Mouse (Mus musculus): ENCODE measurements around the gene Prox2.
"Not testable (repeated sequence)": the region's sequence is repeated elsewhere in the genome, so short reads cannot be mapped to it uniquely, and the experiment has no call there.

Gene Prox2

DNA sequence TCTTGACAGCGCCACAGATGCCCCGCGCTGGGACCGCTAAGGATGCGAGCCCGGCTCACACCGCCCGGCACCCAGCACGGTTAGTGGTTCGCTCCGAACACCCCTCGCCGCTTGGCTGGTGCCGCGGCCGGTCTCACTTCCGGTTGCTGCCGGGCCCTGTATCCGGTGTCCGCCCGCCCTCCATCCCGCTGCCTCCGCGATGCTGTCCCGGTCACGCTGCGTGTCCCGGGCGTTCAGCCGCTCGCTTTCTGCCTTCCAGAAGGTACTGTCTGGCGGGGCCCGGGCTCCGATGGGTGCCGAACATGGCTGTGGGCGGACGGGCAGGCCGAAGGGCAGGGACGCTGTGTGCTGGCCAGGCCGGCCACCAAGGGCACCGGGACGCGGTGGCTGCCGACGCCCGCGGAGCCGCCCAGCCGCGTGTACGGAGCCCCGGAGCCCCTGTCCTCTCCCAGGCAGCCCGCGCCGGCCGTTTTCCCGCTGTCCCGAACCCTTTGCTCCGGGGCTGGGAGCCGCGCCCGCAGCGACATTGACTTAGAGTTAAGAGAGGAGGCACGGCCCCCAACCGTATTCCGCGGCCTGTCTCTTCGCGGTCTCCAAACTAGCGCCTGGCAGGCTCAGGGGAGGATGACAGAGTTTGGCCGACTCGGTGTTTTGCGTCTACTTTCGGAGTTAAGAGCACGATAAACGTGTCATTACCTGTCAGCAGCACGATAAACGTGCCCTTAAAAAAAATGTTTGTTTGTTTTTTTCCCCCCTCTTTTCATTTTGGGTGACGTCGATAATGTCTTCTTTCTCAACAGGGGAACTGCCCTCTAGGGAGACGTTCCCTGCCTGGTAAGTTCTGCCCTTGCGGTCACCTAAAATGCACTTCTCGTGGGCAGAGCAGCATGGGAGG, at the start of gene Prox2, which contains the start of gene Dlst:
Gene Prox2, minus strand, starts transcription at position 62 of the 895 bp plus-strand sequence.
Gene Dlst, plus strand, starts transcription at position 136 of the 895 bp plus-strand sequence.
- DNase-seq (ENCODE audit: low spot score in 2 of 2) = peak; percentile 47 to 84

DNA sequence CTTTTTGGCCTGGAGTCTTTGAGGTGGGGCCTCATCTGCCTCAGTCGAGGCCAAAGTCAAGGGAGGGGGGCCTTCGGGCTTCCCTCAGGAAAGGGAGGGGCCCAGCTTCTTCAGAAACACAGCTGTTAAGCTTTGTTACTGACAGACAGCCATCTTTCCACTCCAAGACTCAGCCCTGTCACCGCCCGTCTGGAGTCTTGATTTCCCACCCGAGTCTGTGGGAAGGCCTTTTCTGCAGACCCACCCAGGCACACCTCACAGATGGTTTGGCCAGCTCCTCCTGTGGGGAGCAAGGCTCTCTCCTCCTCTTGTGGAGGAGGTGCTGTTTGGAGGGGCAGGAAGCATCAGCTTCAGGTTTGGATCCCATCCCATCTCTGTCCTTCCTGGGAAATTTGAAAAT, 49.0 kb upstream of the Prox2 start:
- no peak for DNase-seq (ENCODE audit: low spot score in 2 of 2)

DNA sequence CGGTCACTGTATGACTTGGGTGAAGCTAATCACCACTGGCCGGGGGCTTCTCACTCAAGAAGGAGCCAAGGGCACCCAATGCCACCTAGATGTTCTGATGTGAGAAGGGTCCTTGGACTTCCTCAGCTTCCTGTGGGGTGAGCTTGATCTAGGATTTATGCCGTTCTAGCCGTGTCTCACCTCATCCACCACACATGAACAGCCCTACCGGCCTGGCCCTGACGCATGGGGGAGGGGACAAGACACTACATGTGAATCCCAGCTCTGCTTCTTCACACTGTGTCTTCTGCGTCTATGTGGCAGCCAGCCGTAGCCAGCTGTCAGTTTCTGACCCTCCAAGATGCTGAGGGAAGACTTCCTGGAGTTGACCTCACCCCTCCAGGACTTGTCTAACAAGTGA, 48.2 kb upstream of the Prox2 start:
- no peak for DNase-seq (ENCODE audit: low spot score in 2 of 2)

DNA sequence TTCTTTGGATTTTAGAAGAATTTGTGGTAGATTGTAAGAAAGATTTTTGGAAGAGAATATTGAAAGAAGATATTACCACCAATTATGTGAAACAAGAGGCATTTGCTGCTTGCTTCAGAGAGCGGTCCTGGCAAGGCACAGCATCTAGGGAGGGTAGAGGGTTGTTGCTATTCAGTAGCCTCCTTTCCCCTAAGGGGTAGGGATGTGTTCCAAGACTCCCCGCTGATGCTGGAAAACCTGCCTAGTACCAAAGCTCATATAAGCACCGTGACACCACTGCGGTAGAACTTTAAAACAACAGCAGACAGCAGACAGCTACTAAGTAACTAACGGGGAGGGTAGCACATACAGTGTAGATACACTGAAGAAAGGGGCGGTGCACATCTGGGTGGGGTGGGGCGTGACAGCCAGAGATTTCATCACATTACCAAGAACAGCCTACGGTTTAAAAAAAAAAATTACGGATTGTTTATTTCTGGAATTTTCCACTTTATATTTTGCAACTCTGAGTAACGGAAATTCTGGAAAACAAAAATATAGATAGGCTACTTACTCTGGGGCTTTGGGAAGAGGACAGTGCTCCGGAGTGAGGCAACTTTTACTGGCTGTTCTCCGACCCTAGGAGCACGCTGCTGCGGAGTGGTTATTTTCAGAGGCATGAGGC, 47.4 kb upstream of the Prox2 start:
- DNase-seq (ENCODE audit: low spot score in 2 of 2) = no peak

DNA sequence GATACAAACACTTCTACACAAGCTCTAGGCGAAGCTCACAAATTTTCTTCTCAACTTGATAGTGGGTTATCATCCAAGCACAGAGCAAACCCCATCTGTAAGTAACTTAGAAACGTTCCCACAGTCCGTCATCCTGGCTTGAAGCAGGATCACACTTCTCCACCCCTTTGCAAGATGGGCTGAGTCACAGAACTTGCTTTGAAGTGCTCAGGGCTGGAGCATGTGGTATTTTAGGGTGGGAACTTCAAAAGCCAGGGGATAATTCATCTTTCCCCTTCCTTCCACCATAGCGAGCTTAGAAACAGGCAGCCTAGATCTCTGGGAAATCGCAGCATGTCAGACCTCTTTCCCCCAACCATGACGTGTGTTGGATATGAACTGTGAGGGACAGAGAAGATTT, 45.8 kb upstream of the Prox2 start:
- DNase-seq (ENCODE audit: low spot score in 2 of 2) = no peak

DNA sequence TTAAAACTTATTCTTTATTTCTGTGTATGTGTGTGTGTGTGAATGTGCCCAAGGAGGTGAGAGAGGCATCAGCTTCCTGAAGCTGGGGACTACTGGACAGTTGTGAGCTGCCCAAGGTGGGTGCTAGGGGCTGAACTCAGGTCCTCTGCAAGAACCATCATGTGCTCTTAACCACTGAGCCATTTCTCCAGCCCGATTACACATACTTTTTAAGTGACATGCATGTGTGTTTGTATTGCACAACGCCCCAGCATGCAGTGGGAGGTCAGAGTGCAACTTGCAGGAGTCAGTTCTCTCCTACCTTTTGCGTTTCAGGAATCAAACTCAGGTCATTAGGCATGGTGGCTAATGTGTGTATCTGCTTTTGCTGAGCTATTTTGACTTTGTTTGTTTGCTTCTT, 42.5 kb upstream of the Prox2 start:
- no peak for DNase-seq (ENCODE audit: low spot score in 2 of 2)

DNA sequence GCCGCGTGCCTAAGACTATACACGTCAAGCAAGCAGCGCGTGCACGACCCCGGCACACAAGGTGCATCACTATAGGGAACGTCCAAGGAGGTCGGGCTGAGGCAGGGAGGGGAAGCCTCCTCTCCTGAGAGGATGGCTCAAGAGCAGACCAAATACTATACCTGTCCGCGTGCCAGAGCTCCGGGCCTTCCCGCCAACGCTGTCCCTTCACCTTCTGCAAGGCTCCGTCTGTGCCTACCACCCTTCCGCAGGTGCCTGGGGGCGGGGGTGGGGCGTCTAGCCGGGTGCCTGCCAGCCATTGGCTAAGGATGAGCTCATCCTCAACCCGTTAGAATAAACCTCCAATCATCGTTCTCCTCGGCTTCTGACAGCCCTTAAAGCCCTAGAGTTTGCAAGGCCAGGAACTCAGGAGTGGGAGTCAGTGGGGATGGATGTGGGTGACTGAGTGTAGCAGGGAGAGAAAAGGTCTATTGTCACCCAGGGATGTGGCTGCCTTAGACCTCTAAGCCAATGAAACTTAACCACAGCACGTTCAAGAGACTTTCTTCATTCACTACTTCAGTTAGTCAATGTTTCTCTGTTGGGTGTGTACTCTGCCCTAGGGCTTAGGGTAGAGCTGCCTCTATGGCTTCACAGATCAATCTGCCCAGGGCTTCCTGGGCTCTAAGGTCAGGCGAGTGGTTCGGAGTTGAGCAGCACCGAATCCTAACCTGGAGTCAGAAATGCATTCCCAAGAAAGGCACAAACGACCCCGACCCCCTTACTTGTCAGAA, 40.6 kb upstream of the Prox2 start, which contains the start of gene Rps6kl1:
Gene Rps6kl1, minus strand, starts transcription at position 263 of the 773 bp plus-strand sequence.
- DNase-seq (ENCODE audit: low spot score in 2 of 2) = peak; percentile 79 to 81

DNA sequence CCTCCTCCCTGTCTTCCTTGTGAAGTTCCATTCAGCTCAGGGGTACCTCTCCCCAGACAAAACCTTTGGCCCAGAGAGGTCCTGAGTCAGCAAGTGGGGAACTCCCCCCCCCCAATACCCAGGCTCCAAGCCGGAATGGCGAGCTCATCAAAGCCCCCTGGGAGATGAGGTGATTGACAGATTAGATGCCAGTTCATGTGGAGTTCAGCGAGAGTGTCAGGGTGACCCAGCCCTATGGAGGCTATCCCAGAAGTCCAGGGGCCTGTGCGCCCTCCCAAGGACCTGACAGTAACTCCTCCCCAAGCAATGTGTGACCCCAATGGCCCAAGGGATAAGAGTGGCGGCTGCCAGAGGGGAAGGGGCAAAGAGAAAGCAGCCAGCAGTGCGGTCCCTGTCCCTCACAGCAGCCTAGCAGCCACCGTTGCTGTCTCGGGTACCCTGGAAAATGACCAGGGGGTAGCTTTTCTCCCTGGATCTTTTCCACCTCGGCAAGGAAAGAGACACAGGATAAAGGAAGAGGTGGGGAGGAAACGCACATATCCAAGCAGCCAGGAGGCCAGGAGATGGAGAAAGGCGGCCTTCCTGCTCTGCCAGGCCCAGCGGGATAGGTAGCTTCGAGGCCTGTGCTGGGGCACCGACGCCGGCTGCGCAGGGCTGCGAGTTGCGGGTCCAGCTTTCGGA, 39.9 kb upstream of the Prox2 start:
- DNase-seq (ENCODE audit: low spot score in 2 of 2) = no peak

DNA sequence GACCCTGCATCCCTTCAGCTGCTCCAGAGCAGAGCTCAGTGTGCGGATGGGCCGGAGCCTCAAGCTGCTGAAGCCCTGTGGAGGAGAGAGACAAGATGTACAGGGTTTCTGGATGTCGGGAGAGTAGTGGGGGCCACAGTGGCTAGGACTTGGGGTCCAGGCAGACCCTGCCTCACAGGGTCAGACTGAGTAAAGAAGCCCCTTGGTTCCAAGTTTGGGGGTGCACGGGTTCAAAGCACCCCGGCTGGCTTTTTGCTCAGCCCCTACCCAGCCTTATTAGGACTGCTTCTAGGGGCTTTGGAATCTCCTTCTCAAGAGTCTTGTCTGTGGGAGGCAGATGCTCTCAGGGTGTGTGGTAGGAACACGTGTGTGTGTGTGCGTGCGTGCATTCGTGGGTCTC, 36.3 kb upstream of the Prox2 start:
- no peak for DNase-seq (ENCODE audit: low spot score in 2 of 2)

DNA sequence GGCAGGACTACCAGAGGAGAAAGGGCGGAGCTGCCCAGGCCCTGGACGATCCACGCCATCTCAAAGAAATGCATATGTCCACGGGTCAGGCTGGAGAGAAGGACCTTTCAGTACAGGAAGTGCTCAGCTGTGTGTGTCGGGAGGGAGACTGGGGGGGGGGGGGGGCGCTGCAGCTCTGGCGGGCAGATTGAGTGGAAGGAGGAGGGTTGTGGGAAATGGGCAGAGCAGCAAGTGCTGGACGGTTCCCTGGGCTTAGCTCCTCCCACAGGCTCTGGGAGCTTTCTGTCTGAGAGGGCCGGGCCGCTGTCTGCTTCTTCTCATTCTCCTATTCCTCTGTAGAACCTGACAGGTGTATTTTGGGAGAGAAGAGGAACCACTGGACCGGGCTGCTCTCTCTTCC, 35.8 kb upstream of the Prox2 start:
- DNase-seq (ENCODE audit: low spot score in 2 of 2) = no peak

DNA sequence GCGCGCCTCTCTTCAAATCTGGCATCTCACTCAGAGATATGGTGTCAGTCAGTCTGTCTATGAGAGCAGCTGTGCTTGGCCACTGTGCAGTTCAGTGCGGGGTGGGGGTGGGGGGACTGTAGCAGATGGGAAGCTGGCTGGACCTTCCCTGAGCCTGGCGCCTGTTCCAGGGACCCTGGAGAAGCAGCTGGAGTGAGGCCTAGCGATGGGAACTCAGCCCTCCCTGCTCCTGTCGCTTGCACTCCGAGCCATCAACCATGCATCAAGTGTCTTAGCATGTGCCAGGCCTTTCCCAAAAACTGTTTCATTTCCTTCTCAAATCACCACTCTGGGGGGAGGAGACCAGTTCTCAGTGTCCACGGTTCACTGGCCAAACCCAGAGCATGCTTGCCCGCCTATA, 35.1 kb upstream of the Prox2 start:
- no peak for DNase-seq (ENCODE audit: low spot score in 2 of 2)

DNA sequence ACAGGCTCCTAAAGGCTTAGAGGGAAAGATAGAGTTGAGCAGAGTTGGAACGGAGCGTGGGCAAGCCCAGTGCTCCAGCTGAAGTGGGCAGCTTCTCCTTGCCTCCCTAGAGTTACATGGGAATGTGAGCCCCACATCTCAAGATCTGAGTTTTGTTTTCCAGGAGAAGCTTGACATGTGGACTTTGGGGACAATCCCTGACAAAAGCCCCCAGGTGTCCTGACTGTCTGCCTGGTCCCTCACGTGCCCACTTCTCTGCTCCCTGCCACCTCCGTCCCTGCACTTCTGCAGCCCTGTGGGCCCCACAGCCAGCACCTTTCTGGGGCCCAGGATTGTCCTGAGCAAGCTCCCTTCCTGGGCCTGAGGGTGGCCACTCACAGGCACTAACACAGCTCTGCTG, 34.3 kb upstream of the Prox2 start:
- no peak for DNase-seq (ENCODE audit: low spot score in 2 of 2)

DNA sequence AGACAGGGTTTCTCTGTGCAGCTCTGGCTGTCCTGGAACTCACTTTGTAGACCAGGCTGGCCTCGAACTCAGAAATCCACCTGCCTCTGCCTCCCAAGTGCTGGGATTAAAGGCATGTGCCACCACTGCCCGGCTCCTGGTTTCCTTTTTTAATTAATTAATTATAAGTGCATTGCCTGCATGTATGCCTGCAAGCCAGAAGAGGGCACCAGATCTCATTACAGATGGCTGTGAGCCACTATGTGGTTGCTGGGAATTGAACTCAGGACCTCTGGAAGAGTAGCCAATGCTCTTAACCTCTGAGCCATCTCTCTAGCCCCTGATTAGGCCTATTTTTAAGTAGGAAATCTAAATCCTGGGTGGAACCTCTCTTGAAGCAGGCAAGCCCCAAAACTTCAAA, 33.7 kb upstream of the Prox2 start:
- DNase-seq (ENCODE audit: low spot score in 2 of 2) = not testable (repeated sequence)

DNA sequence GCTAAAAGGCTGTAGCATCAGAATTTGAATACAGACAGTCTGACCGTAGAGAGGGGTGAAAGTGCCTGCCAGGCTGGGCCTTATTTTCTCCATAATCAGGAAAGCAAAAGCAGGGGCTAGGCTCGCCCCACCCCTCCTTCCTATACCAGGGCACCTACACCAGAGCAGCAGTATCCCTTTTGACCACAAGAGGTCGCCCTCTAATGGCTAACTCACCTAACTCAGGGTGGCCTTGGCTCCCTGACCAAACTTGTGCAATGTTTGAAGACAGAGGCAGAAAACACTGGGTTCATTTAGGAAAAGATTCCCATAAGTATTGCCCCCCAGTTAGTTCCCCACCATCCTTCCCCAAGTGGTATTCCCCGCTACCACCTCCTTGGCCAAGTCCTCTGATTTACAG, 32.2 kb upstream of the Prox2 start:
- DNase-seq (ENCODE audit: low spot score in 2 of 2) = peak in 1 of 2 experiments; percentile 89

DNA sequence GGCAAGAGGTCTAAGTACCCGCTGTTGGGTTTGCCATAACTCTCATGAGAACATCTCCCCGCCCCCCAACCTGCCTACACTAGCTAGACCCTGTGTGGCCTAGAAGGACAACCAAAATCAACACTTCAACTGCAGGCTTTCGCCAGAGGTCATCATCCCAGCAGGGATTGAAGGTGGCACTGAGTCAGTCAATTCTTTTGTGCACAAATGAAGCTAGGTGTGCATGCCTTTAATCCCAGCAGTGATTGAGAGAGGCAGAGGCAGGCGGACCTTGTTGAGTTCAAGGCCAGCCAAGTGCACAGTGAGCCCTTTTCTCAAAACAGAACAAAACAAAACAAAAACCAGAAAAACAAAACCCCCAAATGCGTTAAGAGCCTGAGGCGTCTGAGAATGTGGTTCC, 30.5 kb upstream of the Prox2 start:
- DNase-seq (ENCODE audit: low spot score in 2 of 2) = no peak

DNA sequence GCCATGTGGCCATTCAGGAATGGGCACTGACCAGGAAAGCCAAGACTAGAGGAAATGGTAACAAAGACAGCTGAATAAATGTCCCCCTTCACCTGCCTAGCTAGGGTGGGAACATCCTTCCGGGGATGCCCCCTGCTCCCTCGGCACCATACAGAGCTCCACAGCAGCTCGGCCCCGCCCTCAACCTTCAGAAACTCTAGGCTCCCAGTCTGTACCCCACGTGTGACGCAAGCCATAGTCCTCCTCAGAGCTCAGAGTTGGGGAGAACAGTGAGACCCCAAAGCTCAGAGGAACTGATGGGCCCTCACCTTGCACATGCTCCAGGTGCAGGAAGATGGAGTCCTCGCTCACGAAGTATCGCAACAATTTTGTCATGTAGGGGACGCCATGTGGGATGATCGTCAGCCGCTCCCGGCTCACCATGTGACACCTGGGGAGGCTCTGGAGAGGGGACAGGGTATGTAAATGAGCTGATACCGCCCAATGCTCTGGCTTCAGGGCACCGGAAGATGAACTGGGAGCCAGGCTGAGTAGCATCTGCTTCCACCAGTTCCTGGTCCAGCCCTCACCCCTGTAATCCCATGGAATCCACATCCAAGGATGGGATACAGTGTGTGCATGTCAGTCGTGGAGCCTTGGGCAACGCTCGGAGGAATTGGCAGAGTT, 29.6 kb upstream of the Prox2 start:
- DNase-seq (ENCODE audit: low spot score in 2 of 2) = no peak

DNA sequence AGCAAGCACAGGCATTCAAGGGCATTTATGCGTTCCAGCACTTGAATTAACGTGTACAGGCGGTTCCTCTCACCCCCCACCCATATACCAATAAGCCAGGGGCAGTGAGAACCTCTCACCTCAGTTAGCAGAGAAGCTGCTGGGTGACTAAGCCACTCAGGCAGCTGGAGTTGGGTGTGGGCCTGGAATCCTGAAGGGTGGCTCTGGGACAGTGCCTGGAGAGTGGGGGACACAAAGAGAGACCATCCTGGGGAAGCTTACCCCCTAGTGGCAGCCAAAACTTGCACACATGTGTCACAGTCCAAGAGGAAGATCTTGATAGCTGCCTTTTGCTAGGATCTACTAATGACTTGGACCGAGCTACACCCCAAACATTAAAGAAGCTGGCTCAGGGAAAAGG, 26.1 kb upstream of the Prox2 start:
- DNase-seq (ENCODE audit: low spot score in 2 of 2) = no peak

DNA sequence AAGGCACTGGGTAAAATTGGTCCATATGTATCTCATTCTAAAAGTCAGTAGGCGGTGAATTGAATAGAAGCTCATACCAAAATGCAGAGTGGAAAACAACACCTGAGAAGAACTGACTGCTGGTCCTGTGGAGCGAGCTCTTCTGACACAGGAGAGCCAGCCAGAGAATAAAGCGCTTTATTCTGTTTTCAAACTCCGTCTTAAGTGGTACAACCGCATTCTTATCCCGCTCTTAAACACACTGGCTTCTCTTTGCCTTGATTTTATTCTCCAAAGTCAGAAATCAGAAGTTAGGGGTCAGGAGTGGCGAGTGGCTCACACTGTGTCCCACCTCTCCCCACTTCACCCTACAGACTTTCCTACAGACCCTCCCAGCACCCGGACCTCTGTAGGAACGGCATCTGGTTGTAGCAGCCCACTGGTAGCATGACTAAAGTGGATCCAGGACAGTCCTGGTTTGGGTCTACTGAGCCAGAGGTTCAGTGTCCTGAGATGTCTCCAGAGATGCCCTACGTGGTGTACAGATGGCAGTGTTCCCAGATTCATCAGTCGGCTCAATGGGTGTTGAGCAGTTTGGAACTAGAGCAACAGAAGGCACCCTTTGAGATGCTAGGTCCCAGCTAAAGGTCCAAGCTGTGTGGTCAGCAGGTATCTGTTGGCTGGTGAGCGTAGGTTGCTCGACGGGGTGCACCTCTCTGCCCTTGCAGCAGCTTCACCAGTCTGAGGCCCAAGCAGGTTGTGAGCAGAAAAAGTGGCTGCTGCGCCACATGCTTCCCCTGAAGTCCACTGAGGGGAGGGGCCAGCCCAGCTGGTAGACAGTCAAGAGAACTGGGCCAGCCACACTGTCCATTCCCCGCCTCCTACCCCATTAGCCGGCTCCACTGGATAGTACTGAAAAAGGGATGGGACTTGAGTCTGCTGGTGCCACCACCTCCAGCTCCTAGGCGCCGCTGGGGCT, 25.2 kb upstream of the Prox2 start:
- no peak for DNase-seq (ENCODE audit: low spot score in 2 of 2)

DNA sequence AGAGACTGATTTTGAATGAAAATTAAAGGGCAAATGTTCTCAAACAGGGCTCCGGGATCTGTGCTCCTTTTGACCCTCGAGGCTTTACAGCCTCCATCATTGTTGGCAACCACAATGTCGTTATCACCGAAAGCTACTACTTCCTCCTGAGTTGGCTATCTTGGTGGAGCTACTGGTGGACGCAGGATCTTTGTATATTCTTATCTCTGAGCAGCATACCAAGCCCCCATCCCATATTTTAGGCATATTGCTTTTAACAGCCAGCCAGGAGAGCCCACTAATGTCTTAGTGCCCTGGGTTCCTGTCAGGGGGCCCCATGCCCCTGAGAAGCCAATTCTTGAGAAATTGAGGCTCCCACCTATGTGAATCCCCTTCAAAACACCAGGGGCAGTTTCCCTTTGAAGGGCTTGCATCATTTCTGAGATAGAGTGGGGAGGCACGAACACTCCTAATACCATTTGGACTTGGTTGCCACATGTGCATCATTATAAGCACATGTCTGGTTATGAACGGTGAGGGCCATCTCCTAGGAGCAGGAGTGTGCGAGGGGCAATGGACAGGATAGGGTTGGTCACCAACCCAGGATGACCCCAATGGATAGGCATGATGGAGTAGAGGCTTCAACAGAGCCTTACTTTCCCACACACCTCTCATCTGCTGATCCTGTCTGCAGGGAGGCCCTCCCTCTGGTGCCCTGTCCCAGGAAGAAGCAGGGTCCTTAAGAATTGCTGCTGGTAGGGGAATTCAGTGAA, 23.7 kb upstream of the Prox2 start:
- no peak for DNase-seq (ENCODE audit: low spot score in 2 of 2)
